Mouse (Mus musculus) liver, embryonic 11.5 days (tissue): Measurements from ENCODE around the gene Adamts9. TPM values are rescaled to one million over a fixed set of nuclear protein-coding genes. Genes with fewer than 3 reads are reported as not detected.
A peak's percentile ranks its signal among the peaks of the same experiment; 100 is the strongest.

ENCODE experiments used
- ATAC-seq: fragments of 200-750 bp; cut with Nextera tagmentation; replicated peaks from 2 replicates; pipeline ENCODE4 v1.8.0; 2017; ENCODE audit warnings: moderate number of reproducible peaks, mild to moderate bottlenecking, moderate TSS enrichment, moderate library complexity; ENCODE audit not compliant: low FRiP score
- DNase-seq: peaks from one replicate; pipeline ENCODE4 v3.0.0-alpha.2; 2017; ENCODE audit warnings: low spot score
- H3K27ac ChIP-seq: fragments of 300-500 bp; sonication (generic); 2 replicates; pipeline ENCODE4 v1.5.1; 2014; ENCODE audit warnings: mild to moderate bottlenecking, low read depth, low read length, control low read depth
- H3K27me3 ChIP-seq: fragments of 300-500 bp; sonication (generic); replicated peaks from 2 replicates; pipeline ENCODE4 v1.6.1; 2014; ENCODE audit warnings: low read length, mixed read lengths; ENCODE audit not compliant: control insufficient read depth, insufficient read depth
- H3K36me3 ChIP-seq: fragments of 300-500 bp; sonication (generic); 2 replicates; pipeline ENCODE4 v1.6.1; 2014; ENCODE audit warnings: mild to moderate bottlenecking, low read length, moderate library complexity, mixed read lengths; ENCODE audit not compliant: control insufficient read depth, insufficient read depth
- H3K4me1 ChIP-seq: fragments of 300-500 bp; sonication (generic); replicated peaks from 2 replicates; pipeline ENCODE4 v1.6.1; 2014; ENCODE audit warnings: low read length, mixed read lengths; ENCODE audit not compliant: control insufficient read depth, insufficient read depth
- H3K4me2 ChIP-seq: fragments of 300-500 bp; sonication (generic); 2 replicates; pipeline ENCODE4 v1.6.1; 2014; ENCODE audit warnings: mild to moderate bottlenecking, control low read depth, moderate library complexity
- H3K4me3 ChIP-seq: fragments of 300-500 bp; sonication (generic); 2 replicates; pipeline ENCODE4 v1.5.1; 2014; ENCODE audit warnings: low read depth, low read length, control low read depth
- H3K9ac ChIP-seq: fragments of 300-500 bp; sonication (generic); 2 replicates; pipeline ENCODE4 v1.6.1; 2014; ENCODE audit warnings: low read depth, low read length, control low read depth
- H3K9me3 ChIP-seq: fragments of 300-500 bp; sonication (generic); 2 replicates; pipeline ENCODE4 v1.6.1; 2016; ENCODE audit warnings: low read length, inconsistent platforms, mixed read lengths; ENCODE audit not compliant: control insufficient read depth
- WGBS: fragments of 180-500 bp; shearing (Covaris S2); extraction: QIAGEN DNeasy Blood & Tissue Kit; methylation state at CpG from one replicate; pipeline ENCODE4 v1.1.7; 2014; 5-methylcytosine and 5-hydroxymethylcytosine counted together
- polyA plus RNA-seq: library from polyadenylated mRNA; unstranded; fragments of >200 nt; fragmentation: Nextera tagmentation; extraction: Ambion mirVana; gene quantifications from 2 replicates; pipeline ENCODE4 v1.2.1, GENCODE M21; 2014

Gene Adamts9
- 4.0 and 5.7 TPM in 2 replicates for polyA plus RNA-seq

GRCm38 (mm10) chr6:92943057-92943781 is at the start of gene Adamts9:
Adamts9 (minus strand) TSS chr6:92943492.
- peak within 1 kb of the TSS; percentile 58 for H3K9ac ChIP-seq
- peak within 1 kb of the TSS; percentile 68; the same call in 1 of the 2 replicates for H3K27ac ChIP-seq
- H3K27me3 ChIP-seq = peaks cover 56% of the 10 kb centered on the region
- no peaks in the 10 kb centered on the region; the same call in 1 of the 2 replicates for H3K9me3 ChIP-seq
- 2% methylated on average over 67 of the region's 68 CpGs for WGBS
- ATAC-seq = peak; percentile 65; the same call in 1 of the 2 replicates
- DNase-seq = peak; percentile 73
- peak within 1 kb of the TSS; percentile 75 for H3K4me2 ChIP-seq
- no peaks in the 10 kb centered on the region for H3K36me3 ChIP-seq
- 0 out of 2 replicates have a peak, but pooled peaks cover 4% of the 10 kb centered on the region for H3K4me1 ChIP-seq
- peak within 1 kb of the TSS; percentile 57 for H3K4me3 ChIP-seq

- H3K9me3 ChIP-seq = no peaks in the 10 kb centered on the region
- DNase-seq (no peak), ATAC-seq (no peak)
- no peak overlapping the region for H3K4me3 ChIP-seq
- H3K27me3 ChIP-seq = no peaks in the 10 kb centered on the region
- peaks cover 3% of the 10 kb centered on the region; the same call in 1 of the 2 replicates for H3K4me1 ChIP-seq
- H3K27ac ChIP-seq = no peak overlapping the region
- H3K9ac ChIP-seq = no peak overlapping the region
- WGBS = 26% methylated on average over 1 of the region's 1 CpGs
- no peaks in the 10 kb centered on the region for H3K36me3 ChIP-seq
- H3K4me2 ChIP-seq = no peak overlapping the region
These were observed 48.3 kb upstream of the Adamts9 start for GRCm38 (mm10) chr6:92991616-92992015.

- H3K4me3 ChIP-seq = no peak overlapping the region
- 65% methylated on average over 10 of the region's 10 CpGs for WGBS
- H3K4me2 ChIP-seq = no peak overlapping the region
- H3K36me3 ChIP-seq = no peaks in the 10 kb centered on the region
- no peaks in the 10 kb centered on the region for H3K9me3 ChIP-seq
- H3K9ac ChIP-seq = no peak overlapping the region
- peaks cover 3% of the 10 kb centered on the region; the same call in 1 of the 2 replicates for H3K4me1 ChIP-seq
- ATAC-seq (no peak), DNase-seq (no peak)
- H3K27me3 ChIP-seq = no peaks in the 10 kb centered on the region
- no peak overlapping the region for H3K27ac ChIP-seq
These were observed 45.3 kb upstream of the Adamts9 start for GRCm38 (mm10) chr6:92988620-92988998.

- H3K36me3 ChIP-seq = no peaks in the 10 kb centered on the region
- H3K4me3 ChIP-seq = no peak overlapping the region
- H3K4me1 ChIP-seq = peaks cover 3% of the 10 kb centered on the region; the same call in 1 of the 2 replicates
- no peaks in the 10 kb centered on the region for H3K27me3 ChIP-seq
- no peak for DNase-seq
- no peak overlapping the region for H3K9ac ChIP-seq
- ATAC-seq = no peak
- WGBS = 53% methylated on average over 14 of the region's 14 CpGs
- no peak overlapping the region for H3K4me2 ChIP-seq
- H3K9me3 ChIP-seq = no peaks in the 10 kb centered on the region
- H3K27ac ChIP-seq = no peak overlapping the region
These were observed 44.7 kb upstream of the Adamts9 start for GRCm38 (mm10) chr6:92987846-92988619.

DNA sequence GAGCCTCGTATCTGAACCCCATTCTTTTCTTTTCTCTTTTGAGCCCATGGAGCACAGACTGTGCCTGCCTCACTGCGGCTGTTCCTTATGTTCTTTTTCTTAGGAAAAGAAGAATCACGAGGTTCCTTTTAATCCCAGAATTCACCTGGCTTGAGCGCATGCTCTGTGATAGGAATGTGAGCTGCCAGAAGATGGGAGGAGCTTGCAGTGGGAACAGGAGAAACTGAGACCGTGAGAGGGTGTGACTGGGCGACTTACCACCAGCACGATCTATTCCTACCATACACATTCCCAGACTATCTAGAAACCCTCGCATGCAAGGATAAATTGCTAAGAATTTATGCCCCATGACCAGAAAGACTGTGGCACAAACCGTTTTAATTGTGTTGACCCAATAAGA is 44.1 kb upstream of the Adamts9 start:
- Histone ChIP-seq H3K27me3 (no peaks in the 10 kb centered on the region), H3K36me3 (no peaks in the 10 kb centered on the region), H3K4me2 (no peak overlapping the region), H3K4me1 (peaks cover 3% of the 10 kb centered on the region; the same call in 1 of the 2 replicates), H3K4me3 (no peak overlapping the region), H3K27ac (no peak overlapping the region), H3K9ac (no peak overlapping the region), H3K9me3 (no peaks in the 10 kb centered on the region)
- DNase-seq = no peak
- ATAC-seq = no peak
- WGBS = 82% methylated on average over 9 of the region's 9 CpGs

DNA sequence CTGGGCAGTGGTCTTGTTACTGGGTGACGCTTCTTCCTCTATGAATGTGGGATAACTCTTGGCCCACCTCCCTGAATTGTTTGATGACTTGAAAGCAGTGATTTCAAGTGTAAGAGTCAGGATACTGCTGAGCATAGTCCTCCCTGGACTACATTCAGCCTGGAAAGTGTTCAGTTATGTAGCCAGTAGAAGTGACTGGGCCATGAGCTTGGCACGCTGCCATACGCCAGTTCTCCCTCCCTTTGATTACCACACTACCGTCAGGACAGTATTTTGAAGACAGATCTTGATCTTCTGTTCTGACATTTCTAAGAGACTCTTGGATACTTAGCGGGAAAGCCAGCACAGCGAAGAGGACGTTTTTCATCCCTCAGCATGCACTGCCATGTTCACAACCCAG is 40.1 kb upstream of the Adamts9 start:
- Histone ChIP-seq H3K4me1 (peaks cover 3% of the 10 kb centered on the region; the same call in 1 of the 2 replicates), H3K9ac (no peak overlapping the region), H3K9me3 (no peaks in the 10 kb centered on the region), H3K4me2 (no peak overlapping the region), H3K27me3 (no peaks in the 10 kb centered on the region), H3K36me3 (no peaks in the 10 kb centered on the region), H3K27ac (no peak overlapping the region), H3K4me3 (no peak overlapping the region)
- WGBS = 81% methylated on average over 7 of the region's 7 CpGs
- DNase-seq (no peak), ATAC-seq (no peak)

- no peak for DNase-seq
- ATAC-seq = no peak
- Histone ChIP-seq H3K4me3 (no peak overlapping the region), H3K9me3 (no peaks in the 10 kb centered on the region), H3K4me2 (no peak overlapping the region), H3K9ac (no peak overlapping the region), H3K27me3 (no peaks in the 10 kb centered on the region), H3K4me1 (no peaks in the 10 kb centered on the region), H3K36me3 (no peaks in the 10 kb centered on the region), H3K27ac (no peak overlapping the region)
- 76% methylated on average over 7 of the region's 7 CpGs for WGBS
These were observed 38.3 kb upstream of the Adamts9 start for GRCm38 (mm10) chr6:92981451-92982186.

GRCm38 (mm10) chr6:92973340-92973739 is 30.0 kb upstream of the Adamts9 start:
- Histone ChIP-seq H3K36me3 (no peaks in the 10 kb centered on the region), H3K4me3 (no peak overlapping the region), H3K4me1 (no peaks in the 10 kb centered on the region), H3K9me3 (no peaks in the 10 kb centered on the region), H3K27me3 (no peaks in the 10 kb centered on the region), H3K4me2 (no peak overlapping the region), H3K27ac (no peak overlapping the region), H3K9ac (no peak overlapping the region)
- no peak for ATAC-seq
- WGBS = 82% methylated on average over 3 of the region's 3 CpGs
- no peak for DNase-seq
